Mouse (Mus musculus) hindbrain, embryonic 15.5 days (tissue): ENCODE measurements around the gene Dna2. TPM values are rescaled to one million over a fixed set of nuclear protein-coding genes. Genes with fewer than 3 reads are reported as not detected.
A peak's percentile ranks its signal among the peaks of the same experiment; 100 is the strongest.

ENCODE experiments used
- ATAC-seq: fragments of 200-750 bp; cut with Nextera tagmentation; 2 replicates; pipeline ENCODE4 v1.8.0; 2017; ENCODE audit warnings: low read depth, moderate number of reproducible peaks, moderate TSS enrichment; ENCODE audit not compliant: low FRiP score
- H3K27ac ChIP-seq: fragments of 300-500 bp; sonication (generic); replicated peaks from 2 replicates; pipeline ENCODE4 v1.5.1; 2015; ENCODE audit warnings: mild to moderate bottlenecking, inconsistent platforms
- H3K27me3 ChIP-seq: fragments of 300-500 bp; sonication (generic); 2 replicates; pipeline ENCODE4 v1.6.1; 2015; ENCODE audit warnings: control low read depth, inconsistent platforms
- H3K36me3 ChIP-seq: fragments of 300-500 bp; sonication (generic); 2 replicates; pipeline ENCODE4 v1.6.1; 2015; ENCODE audit warnings: control low read depth, inconsistent platforms
- H3K4me1 ChIP-seq: fragments of 300-500 bp; sonication (generic); replicated peaks from 2 replicates; pipeline ENCODE4 v1.6.1; 2015; ENCODE audit warnings: control low read depth, inconsistent platforms
- H3K4me2 ChIP-seq: fragments of 300-500 bp; sonication (generic); 2 replicates; pipeline ENCODE4 v1.6.1; 2015; ENCODE audit warnings: moderate library complexity, mild to moderate bottlenecking, inconsistent platforms
- H3K4me3 ChIP-seq: fragments of 300-500 bp; sonication (generic); 2 replicates; pipeline ENCODE4 v1.5.1; 2015; ENCODE audit warnings: mild to moderate bottlenecking, inconsistent platforms
- H3K9ac ChIP-seq: fragments of 300-500 bp; sonication (generic); 2 replicates; pipeline ENCODE4 v1.6.1; 2015; ENCODE audit warnings: inconsistent platforms
- H3K9me3 ChIP-seq: fragments of 300-500 bp; sonication (generic); 2 replicates; pipeline ENCODE4 v1.6.1; 2016; ENCODE audit warnings: control low read depth, inconsistent platforms
- WGBS: fragments of 180-500 bp; shearing (Covaris S2); methylation state at CpG from one replicate; pipeline ENCODE4 v1.1.7; 2015; 5-methylcytosine and 5-hydroxymethylcytosine counted together
- polyA plus RNA-seq: library from polyadenylated mRNA; unstranded; fragments of >200 nt; fragmentation: Nextera tagmentation; extraction: Ambion mirVana; gene quantifications from 2 replicates; pipeline ENCODE4 v1.2.1, GENCODE M21; 2015

Dna2 gene
- polyA plus RNA-seq, 1 experiment from 2014 or later: 3.6 TPM

- peaks cover 11% of the 10 kb centered on the region for H3K36me3 ChIP-seq
- no peaks in the 10 kb centered on the region for H3K9me3 ChIP-seq
- H3K27ac ChIP-seq: no peak overlapping the region
- 90% methylated on average over 4 of the region's 4 CpGs for WGBS
- H3K4me1 ChIP-seq: peaks cover 16% of the 10 kb centered on the region
- H3K4me3 ChIP-seq: no peak overlapping the region
- ATAC-seq: no peak
- no peaks in the 10 kb centered on the region for H3K27me3 ChIP-seq
- no peak overlapping the region for H3K4me2 ChIP-seq
- no peak overlapping the region for H3K9ac ChIP-seq
Observed at GRCm38 (mm10) chr10:62924096-62924635, 22.7 kb upstream of the Dna2 start.

- Histone ChIP-seq H3K4me3 (no peak overlapping the region), H3K36me3 (peaks cover 50% of the 10 kb centered on the region)
Observed at GRCm38 (mm10) chr10:62932381-62932780, 14.4 kb upstream of the Dna2 start.

DNA sequence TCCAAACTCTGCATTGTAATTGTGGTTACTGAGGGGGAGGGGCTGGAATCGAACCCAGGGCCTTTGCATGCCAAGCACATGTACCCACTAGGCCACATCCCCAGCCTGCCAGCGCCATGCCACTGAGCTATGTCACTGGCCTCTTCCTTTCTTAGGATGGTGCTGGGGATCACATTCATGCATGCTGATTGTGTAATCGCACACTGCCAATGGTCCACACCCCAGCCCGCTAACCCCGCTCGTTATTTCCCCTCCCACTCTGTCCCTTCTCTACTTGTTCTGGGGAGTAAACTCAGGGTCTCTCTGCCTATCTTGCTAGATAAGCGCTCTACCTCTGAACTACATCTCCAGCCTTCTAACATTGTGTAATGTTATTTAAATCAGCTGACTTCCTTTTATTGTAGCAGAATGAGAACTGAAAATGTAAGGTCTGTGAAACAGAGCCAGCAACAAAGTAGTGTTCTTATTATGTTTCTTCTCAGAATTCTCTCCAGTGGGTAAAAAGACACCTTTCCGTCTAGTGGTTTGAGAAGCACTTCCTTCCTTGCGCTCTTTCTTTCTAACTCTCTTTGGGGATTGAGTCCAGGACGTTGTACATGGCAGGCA, 1.7 kb upstream of the Dna2 start:
- WGBS: 89% methylated on average over 10 of the region's 10 CpGs

More at GRCm38 (mm10) chr10:62932381-62932780, 14.4 kb upstream of the Dna2 start:
- ATAC-seq: no peak
- H3K9me3 ChIP-seq: no peaks in the 10 kb centered on the region
- no peak overlapping the region for H3K9ac ChIP-seq
- H3K4me1 ChIP-seq: no peaks in the 10 kb centered on the region
- no peak overlapping the region for H3K27ac ChIP-seq
- 91% methylated on average over 1 of the region's 1 CpGs for WGBS
- no peak overlapping the region for H3K4me2 ChIP-seq
- H3K27me3 ChIP-seq: no peaks in the 10 kb centered on the region

GRCm38 (mm10) chr10:62948551-62948950, 1.7 kb downstream of the Dna2 start:
- Histone ChIP-seq H3K4me1 (0 out of 2 replicates have a peak, but pooled peaks cover 3% of the 10 kb centered on the region), H3K27ac (no peak overlapping the region), H3K4me3 (no peak overlapping the region), H3K36me3 (peaks cover 15% of the 10 kb centered on the region), H3K4me2 (no peak overlapping the region), H3K9ac (no peak overlapping the region), H3K9me3 (no peaks in the 10 kb centered on the region), H3K27me3 (no peaks in the 10 kb centered on the region)
- WGBS: 93% methylated on average over 7 of the region's 7 CpGs
- ATAC-seq: no peak

More for the DNA sequence above, 1.7 kb upstream of the Dna2 start:
- no peak overlapping the region for H3K9ac ChIP-seq
- H3K4me1 ChIP-seq: 0 out of 2 replicates have a peak, but pooled peaks cover 3% of the 10 kb centered on the region
- no peaks in the 10 kb centered on the region for H3K27me3 ChIP-seq
- H3K4me2 ChIP-seq: no peak overlapping the region
- H3K4me3 ChIP-seq: no peak overlapping the region
- H3K36me3 ChIP-seq: peaks cover 24% of the 10 kb centered on the region
- no peak overlapping the region for H3K27ac ChIP-seq
- ATAC-seq: no peak
- H3K9me3 ChIP-seq: no peaks in the 10 kb centered on the region

- Histone ChIP-seq H3K36me3 (peaks cover 32% of the 10 kb centered on the region; the same call in 1 of the 2 replicates), H3K4me3 (no peak overlapping the region), H3K4me2 (no peak overlapping the region), H3K9me3 (no peaks in the 10 kb centered on the region), H3K27me3 (no peaks in the 10 kb centered on the region), H3K27ac (no peak overlapping the region), H3K9ac (no peak overlapping the region), H3K4me1 (no peaks in the 10 kb centered on the region)
- no peak for ATAC-seq
- WGBS: 97% methylated on average over 7 of the region's 7 CpGs
Observed at GRCm38 (mm10) chr10:62963956-62964355, 17.1 kb downstream of the Dna2 start.

DNA sequence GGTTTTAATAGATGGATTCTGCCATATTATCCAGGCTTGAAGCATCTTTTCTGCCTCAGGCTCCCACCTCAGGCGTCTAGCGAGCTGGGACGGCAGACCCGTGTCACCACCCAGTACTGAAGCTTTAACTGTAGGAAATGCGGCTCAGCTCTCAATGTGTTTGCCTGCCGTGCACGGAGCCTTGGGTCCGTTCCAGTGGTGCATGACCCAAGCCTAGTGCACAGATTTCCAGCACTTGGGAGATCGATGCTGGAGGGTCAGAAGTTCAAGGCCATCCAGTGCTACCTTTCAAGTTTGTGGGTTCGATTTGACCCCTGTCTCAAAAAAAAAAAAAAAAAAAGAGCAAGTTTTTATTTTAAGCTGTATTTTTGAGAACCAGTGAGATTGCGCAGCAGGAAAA, 19.0 kb downstream of the Dna2 start:
- no peak overlapping the region for H3K4me2 ChIP-seq
- no peak for ATAC-seq
- no peaks in the 10 kb centered on the region for H3K4me1 ChIP-seq
- 92% methylated on average over 11 of the region's 11 CpGs for WGBS
- H3K9ac ChIP-seq: no peak overlapping the region
- H3K4me3 ChIP-seq: no peak overlapping the region
- H3K27ac ChIP-seq: no peak overlapping the region
- H3K36me3 ChIP-seq: peaks cover 28% of the 10 kb centered on the region; the same call in 1 of the 2 replicates
- H3K9me3 ChIP-seq: no peaks in the 10 kb centered on the region
- no peaks in the 10 kb centered on the region for H3K27me3 ChIP-seq

GRCm38 (mm10) chr10:62966291-62966690, 19.5 kb downstream of the Dna2 start:
- no peak for ATAC-seq
- Histone ChIP-seq H3K36me3 (peaks cover 27% of the 10 kb centered on the region; the same call in 1 of the 2 replicates), H3K9ac (no peak overlapping the region), H3K4me2 (no peak overlapping the region), H3K4me3 (no peak overlapping the region), H3K9me3 (no peaks in the 10 kb centered on the region), H3K27me3 (no peaks in the 10 kb centered on the region), H3K4me1 (no peaks in the 10 kb centered on the region), H3K27ac (no peak overlapping the region)
- 93% methylated on average over 15 of the region's 15 CpGs for WGBS

GRCm38 (mm10) chr10:62971821-62972220, 25.0 kb downstream of the Dna2 start:
- H3K36me3 ChIP-seq: 0 out of 2 replicates have a peak, but pooled peaks cover 6% of the 10 kb centered on the region
- 47% methylated on average over 16 of the region's 16 CpGs for WGBS
- no peak overlapping the region for H3K27ac ChIP-seq
- H3K9me3 ChIP-seq: no peaks in the 10 kb centered on the region
- H3K27me3 ChIP-seq: no peaks in the 10 kb centered on the region
- H3K4me2 ChIP-seq: no peak overlapping the region
- no peak overlapping the region for H3K4me3 ChIP-seq
- ATAC-seq: no peak
- no peaks in the 10 kb centered on the region for H3K4me1 ChIP-seq
- no peak overlapping the region for H3K9ac ChIP-seq

GRCm38 (mm10) chr10:62979667-62980038, 32.8 kb downstream of the Dna2 start:
- peak overlapping the region; percentile 89 for H3K27ac ChIP-seq
- H3K27me3 ChIP-seq: no peaks in the 10 kb centered on the region
- H3K9ac ChIP-seq: peak overlapping the region; percentile 23
- ATAC-seq: no peak; the same call in 1 of the 2 replicates
- H3K4me3 ChIP-seq: peak overlapping the region; percentile 99
- peak overlapping the region; percentile 54 for H3K4me2 ChIP-seq
- H3K9me3 ChIP-seq: no peaks in the 10 kb centered on the region
- peaks cover 16% of the 10 kb centered on the region for H3K36me3 ChIP-seq
- 7% methylated on average over 10 of the region's 10 CpGs for WGBS
- peaks cover 8% of the 10 kb centered on the region for H3K4me1 ChIP-seq

- H3K4me3 ChIP-seq: peak within 1 kb of the TSS; percentile 99
- H3K9me3 ChIP-seq: no peaks in the 10 kb centered on the region
- peak within 1 kb of the TSS; percentile 93 for H3K9ac ChIP-seq
- peak; percentile 93 for ATAC-seq
- H3K27ac ChIP-seq: peak within 1 kb of the TSS; percentile 89
- no peaks in the 10 kb centered on the region for H3K27me3 ChIP-seq
- under 1% methylated on average over 69 of the region's 77 CpGs for WGBS
- H3K4me1 ChIP-seq: peaks cover 8% of the 10 kb centered on the region
- H3K4me2 ChIP-seq: peak within 1 kb of the TSS; percentile 54
- peaks cover 21% of the 10 kb centered on the region for H3K36me3 ChIP-seq
Observed at GRCm38 (mm10) chr10:62980039-62980954, 33.5 kb downstream of the Dna2 start, which contains the start of gene Rufy2. Gene Rufy2, plus strand, starts transcription at chr10:62980223.

- H3K4me2 ChIP-seq: no peak overlapping the region
Observed at GRCm38 (mm10) chr10:62984072-62984471, 37.2 kb downstream of the Dna2 start.

GRCm38 (mm10) chr10:62984495-62984894, 37.7 kb downstream of the Dna2 start:
- Histone ChIP-seq H3K4me2 (no peak overlapping the region), H3K4me3 (no peak overlapping the region), H3K27ac (no peak overlapping the region), H3K27me3 (no peaks in the 10 kb centered on the region), H3K9me3 (no peaks in the 10 kb centered on the region), H3K36me3 (peaks cover 37% of the 10 kb centered on the region), H3K4me1 (peaks cover 8% of the 10 kb centered on the region), H3K9ac (no peak overlapping the region)
- 91% methylated on average over 6 of the region's 6 CpGs for WGBS
- ATAC-seq: no peak

More at GRCm38 (mm10) chr10:62984072-62984471, 37.2 kb downstream of the Dna2 start:
- WGBS: 98% methylated on average over 11 of the region's 11 CpGs
- Histone ChIP-seq H3K4me3 (no peak overlapping the region), H3K27me3 (no peaks in the 10 kb centered on the region), H3K9me3 (no peaks in the 10 kb centered on the region), H3K4me1 (peaks cover 8% of the 10 kb centered on the region), H3K27ac (no peak overlapping the region), H3K9ac (no peak overlapping the region), H3K36me3 (peaks cover 33% of the 10 kb centered on the region)
- ATAC-seq: no peak
